Mouse (Mus musculus) cortical plate, adult 2 months (tissue): ENCODE measurements around the gene Tmem136.

Experiments used
- CTCF ChIP-seq: fragments of 200-500 bp; IDR thresholded peaks from 2 replicates; pipeline ENCODE4 v1.5.1; 2011; ENCODE audit warnings: mild to moderate bottlenecking, control low read depth, low read length; ENCODE audit not compliant: insufficient read depth; ENCODE audit errors: extremely low read depth
- POLR2A ChIP-seq: fragments of 200-500 bp; IDR thresholded peaks from 2 replicates; pipeline ENCODE4 v1.6.1; 2011; ENCODE audit warnings: mild to moderate bottlenecking, low read length, control low read depth; ENCODE audit not compliant: insufficient read depth; ENCODE audit errors: extremely low read depth

DNA sequence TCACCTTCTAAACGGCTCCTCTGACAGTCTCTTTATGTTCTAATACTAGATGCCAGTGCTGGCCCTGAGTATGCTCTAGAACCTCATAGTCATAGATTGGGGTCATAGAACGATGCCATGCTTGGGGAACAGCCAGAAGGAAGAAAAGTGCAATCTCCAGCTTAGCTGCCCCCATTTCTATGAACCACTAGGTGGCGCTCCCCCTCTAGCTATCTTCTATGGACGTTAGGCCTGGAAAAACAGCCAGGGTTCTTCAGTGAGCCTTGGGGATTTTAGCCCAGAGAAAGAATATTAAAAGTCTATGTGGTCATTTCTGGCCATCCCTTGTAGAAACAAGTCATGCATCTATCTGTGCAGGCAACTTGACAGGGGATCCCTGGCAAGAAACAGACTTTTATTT is 25.5 kb upstream of the Tmem136 start:
- TF ChIP-seq POLR2A (no peak), CTCF (peak; percentile 90)
